Mouse (Mus musculus) spleen, adult 2 months (tissue): Measurements from ENCODE around the gene AU018091. TPM values are rescaled to one million over a fixed set of nuclear protein-coding genes. Genes with fewer than 3 reads are reported as not detected.

ENCODE experiments used
- DNase-seq, 2 experiments: peaks; one replicate each; pipeline versions ENCODE4 v3.0.0 to v3.0.0-alpha.2; 2012 to 2021; ENCODE audit warnings: low spot score in 2 of 2, low read depth in 1 of 2
- H3K27ac ChIP-seq: fragments of 200-500 bp; 2 replicates; pipeline ENCODE4 v1.5.1; 2012; ENCODE audit warnings: low read length, inconsistent platforms; ENCODE audit not compliant: insufficient read depth
- H3K27me3 ChIP-seq: fragments of 200-500 bp; 2 replicates; pipeline ENCODE4 v1.6.1; 2012; ENCODE audit warnings: mild to moderate bottlenecking, moderate library complexity, low read length, inconsistent platforms; ENCODE audit not compliant: control insufficient read depth, insufficient read depth
- H3K36me3 ChIP-seq: fragments of 200-500 bp; 2 replicates; pipeline ENCODE4 v1.6.1; 2012; ENCODE audit warnings: mild to moderate bottlenecking, low read length, inconsistent platforms; ENCODE audit not compliant: control insufficient read depth, insufficient read depth
- H3K4me1 ChIP-seq: fragments of 200-500 bp; 2 replicates; pipeline ENCODE4 v1.6.1; 2011; ENCODE audit warnings: inconsistent platforms; ENCODE audit not compliant: control insufficient read depth, insufficient read depth, insufficient read length
- H3K4me3 ChIP-seq: fragments of 200-500 bp; 2 replicates; pipeline ENCODE4 v1.5.1; 2011; ENCODE audit warnings: mild to moderate bottlenecking, inconsistent platforms; ENCODE audit not compliant: insufficient read depth, insufficient read length; ENCODE audit errors: extremely low read depth
- CTCF ChIP-seq: fragments of 200-500 bp; IDR thresholded peaks from 2 replicates; pipeline ENCODE4 v1.5.1; 2011; ENCODE audit warnings: mild to moderate bottlenecking, inconsistent platforms; ENCODE audit not compliant: insufficient read depth, insufficient read length, insufficient replicate concordance; ENCODE audit errors: extremely low read depth
- POLR2A ChIP-seq: fragments of 200-500 bp; IDR thresholded peaks from 2 replicates; pipeline ENCODE4 v1.6.1; 2011; ENCODE audit warnings: low read depth, low read length, inconsistent platforms
- WGBS: fragments of 180-500 bp; shearing (Covaris S2); methylation state at CpG from one replicate; pipeline ENCODE4 v1.1.7; 2018; 5-methylcytosine and 5-hydroxymethylcytosine counted together
- polyA plus RNA-seq: library from polyadenylated mRNA; depleted of rRNA; stranded (reverse); fragments of >200 nt; gene quantifications from 2 replicates; pipeline ENCODE4 v1.2.3, GENCODE M21; 2012; rRNA removed

The AU018091 gene
- 0.02 TPM in 1 of 2 replicates, not detected in the other for polyA plus RNA-seq

DNA sequence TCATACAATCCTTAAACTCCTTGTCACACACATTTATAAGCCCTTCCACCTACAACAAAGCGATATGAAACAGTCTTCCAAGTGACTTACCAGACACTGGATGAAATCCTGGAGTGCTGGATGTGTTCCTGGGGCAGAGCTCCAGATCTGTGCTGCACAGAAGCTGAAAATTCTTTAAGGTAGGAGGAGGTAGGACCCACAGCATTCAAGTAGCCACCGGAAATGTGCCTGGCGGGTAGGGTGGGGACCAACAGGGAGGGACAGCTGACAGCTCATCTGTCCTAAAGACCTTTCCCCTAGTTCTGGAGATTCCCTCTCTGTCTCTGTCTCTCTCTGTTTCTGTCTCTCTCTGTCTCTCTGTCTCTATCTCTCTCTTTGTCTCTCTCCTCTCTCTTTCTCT, at the start of gene AU018091:
TSS of gene AU018091 (minus strand) at position 279 of the 400 bp plus-strand sequence.
- Histone ChIP-seq H3K27ac (no peak within 1 kb of the TSS), H3K4me1 (no peaks in the 10 kb centered on the region), H3K4me3 (no peak within 1 kb of the TSS), H3K27me3 (no peaks in the 10 kb centered on the region), H3K36me3 (no peaks in the 10 kb centered on the region)
- WGBS: 86% methylated on average over 3 of the region's 3 CpGs
- TF ChIP-seq POLR2A (no peak), CTCF (no peak)
- no peak for DNase-seq

DNA sequence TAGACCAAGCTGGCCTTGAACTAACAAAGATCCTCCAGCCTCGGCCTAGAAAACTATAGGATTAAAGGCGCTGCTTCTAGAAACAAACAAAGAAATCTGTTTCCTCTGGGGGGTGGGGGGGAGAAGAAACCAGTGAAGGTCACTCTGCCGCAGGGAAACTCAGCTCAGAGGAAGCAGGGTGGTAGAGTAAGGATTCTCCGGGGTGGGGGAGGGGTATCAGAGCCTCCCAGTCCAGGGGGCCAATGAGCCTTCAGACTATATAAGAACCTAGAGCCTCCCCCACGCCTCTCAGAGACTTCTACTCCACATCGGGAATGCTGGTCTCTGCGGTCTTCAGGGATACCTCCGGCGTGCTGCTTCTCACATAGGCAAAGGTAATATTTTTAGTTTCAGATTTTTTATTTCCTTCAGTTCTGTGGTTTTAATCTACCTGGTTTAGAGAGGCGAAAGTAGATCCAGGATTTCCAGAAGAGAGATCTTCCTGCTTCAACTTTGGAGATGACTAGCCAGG, 48.6 kb upstream of the AU018091 start:
- no peaks in the 10 kb centered on the region for H3K27me3 ChIP-seq
- no peak for DNase-seq
- H3K27ac ChIP-seq: no peak overlapping the region
- H3K4me1 ChIP-seq: no peaks in the 10 kb centered on the region
- H3K36me3 ChIP-seq: no peaks in the 10 kb centered on the region
- TF ChIP-seq POLR2A: no peak
- no peak for TF ChIP-seq CTCF
- no peak overlapping the region for H3K4me3 ChIP-seq
- 36% methylated on average over 10 of the region's 10 CpGs for WGBS

DNA sequence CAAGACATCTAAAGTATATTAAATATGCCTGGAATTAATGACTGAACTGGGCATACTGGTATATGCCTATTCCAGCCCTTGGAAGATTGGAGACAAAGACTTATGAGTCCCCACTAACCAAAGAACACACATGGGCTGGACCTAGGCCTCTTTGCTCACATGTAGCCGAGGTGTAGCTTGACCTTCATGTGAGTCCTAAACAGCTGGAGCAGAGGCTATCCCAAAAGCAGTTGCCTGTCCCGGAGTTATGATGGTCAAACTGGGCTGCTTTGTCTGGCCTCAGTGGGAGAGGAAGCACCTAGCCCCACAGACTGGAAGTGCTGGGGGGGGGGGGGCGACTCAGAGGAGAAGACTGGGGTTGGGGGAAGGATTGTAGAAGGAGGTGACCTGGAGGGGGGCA, 47.3 kb upstream of the AU018091 start:
- 81% methylated on average over 3 of the region's 3 CpGs for WGBS
- H3K4me3 ChIP-seq: no peak overlapping the region
- H3K27me3 ChIP-seq: no peaks in the 10 kb centered on the region
- no peaks in the 10 kb centered on the region for H3K4me1 ChIP-seq
- no peaks in the 10 kb centered on the region for H3K36me3 ChIP-seq
- no peak for DNase-seq
- no peak overlapping the region for H3K27ac ChIP-seq
- TF ChIP-seq POLR2A (no peak), CTCF (no peak)

DNA sequence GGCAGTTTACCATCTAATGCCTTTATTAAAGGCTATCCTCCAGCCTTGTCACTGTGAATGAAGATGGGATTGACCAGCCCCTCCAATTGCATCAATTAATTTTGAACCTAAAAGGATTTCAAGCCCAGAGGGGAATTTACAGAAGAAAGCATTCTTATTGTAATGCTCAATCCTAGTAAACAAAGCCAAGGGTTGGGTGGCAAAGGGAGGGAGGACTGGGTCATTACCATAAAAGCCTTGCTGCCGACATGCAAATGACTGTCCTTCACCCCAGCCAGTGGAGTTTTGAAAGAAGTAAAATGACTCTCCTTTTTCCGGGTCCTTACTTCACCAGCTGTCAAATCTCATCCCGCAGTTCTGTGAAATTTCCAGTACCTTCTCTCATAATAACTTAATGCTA, 44.6 kb upstream of the AU018091 start:
- DNase-seq: no peak
- Histone ChIP-seq H3K27ac (no peak overlapping the region), H3K4me3 (no peak overlapping the region), H3K36me3 (no peaks in the 10 kb centered on the region), H3K27me3 (no peaks in the 10 kb centered on the region), H3K4me1 (no peaks in the 10 kb centered on the region)
- no peak for TF ChIP-seq CTCF
- no peak for TF ChIP-seq POLR2A
- WGBS: 59% methylated on average over 3 of the region's 3 CpGs

DNA sequence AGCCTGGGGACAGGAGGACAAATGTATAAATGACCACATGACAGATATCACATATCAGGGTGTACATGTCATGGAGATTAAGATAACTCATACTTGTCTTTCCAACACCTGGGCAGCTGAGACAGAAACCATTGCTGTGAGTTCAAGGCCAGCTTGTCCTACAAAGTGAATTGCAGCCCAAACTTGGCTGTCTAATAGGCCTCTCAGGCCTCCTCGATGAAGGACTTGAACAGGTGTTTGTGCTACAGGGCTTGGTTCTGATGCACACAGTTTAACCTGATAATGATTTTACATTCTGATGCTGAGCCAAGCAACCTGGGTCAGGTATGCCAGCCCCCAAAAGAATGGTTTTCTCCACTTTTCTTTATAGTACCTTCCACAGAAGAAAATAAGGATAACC, 44.2 kb upstream of the AU018091 start:
- WGBS: 72% methylated on average over 1 of the region's 1 CpGs
- H3K27me3 ChIP-seq: no peaks in the 10 kb centered on the region
- no peaks in the 10 kb centered on the region for H3K4me1 ChIP-seq
- no peak for DNase-seq
- H3K27ac ChIP-seq: no peak overlapping the region
- H3K36me3 ChIP-seq: no peaks in the 10 kb centered on the region
- TF ChIP-seq CTCF (no peak), POLR2A (no peak)
- no peak overlapping the region for H3K4me3 ChIP-seq

DNA sequence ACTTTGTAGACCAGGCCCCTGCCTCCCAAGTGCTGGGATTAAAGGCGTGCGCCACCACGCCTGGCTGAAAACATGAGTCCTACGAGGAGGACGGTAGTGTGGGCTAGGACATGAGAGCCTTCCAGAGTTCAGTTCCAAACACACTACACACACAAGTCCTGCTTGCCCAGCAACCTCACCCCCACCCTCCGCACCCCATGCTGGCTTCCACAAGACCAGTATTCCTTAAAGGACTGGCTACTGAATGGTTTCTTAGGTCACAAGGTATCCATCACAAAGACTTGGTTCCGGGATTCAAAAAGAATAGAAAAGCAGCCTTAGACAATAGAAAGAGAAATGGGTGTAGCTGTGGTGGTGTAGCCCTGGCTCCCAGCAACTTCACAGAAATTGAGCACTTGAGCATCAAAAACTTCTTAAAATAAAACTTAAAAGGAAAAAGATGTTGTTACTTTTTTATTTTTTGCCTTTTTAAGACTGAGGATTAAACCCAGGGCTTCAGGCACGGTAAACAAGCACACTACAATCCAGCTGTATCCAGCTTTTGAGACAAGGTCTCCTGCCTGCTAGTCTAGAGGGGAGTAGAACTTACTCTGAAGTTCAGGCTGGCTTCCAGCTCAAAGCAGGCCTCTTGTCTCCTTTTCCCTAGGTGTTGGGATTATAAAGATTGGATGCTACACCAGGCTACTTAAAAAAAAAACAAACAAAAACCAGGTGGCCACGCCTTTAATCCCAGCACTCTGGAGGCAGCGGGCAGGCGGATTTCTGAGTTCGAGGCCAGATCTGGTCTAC, 43.2 kb upstream of the AU018091 start:
- no peak overlapping the region for H3K27ac ChIP-seq
- 85% methylated on average over 12 of the region's 12 CpGs for WGBS
- no peak for TF ChIP-seq CTCF
- no peak for TF ChIP-seq POLR2A
- no peaks in the 10 kb centered on the region for H3K36me3 ChIP-seq
- no peak overlapping the region for H3K4me3 ChIP-seq
- no peaks in the 10 kb centered on the region for H3K27me3 ChIP-seq
- H3K4me1 ChIP-seq: no peaks in the 10 kb centered on the region
- no peak for DNase-seq

DNA sequence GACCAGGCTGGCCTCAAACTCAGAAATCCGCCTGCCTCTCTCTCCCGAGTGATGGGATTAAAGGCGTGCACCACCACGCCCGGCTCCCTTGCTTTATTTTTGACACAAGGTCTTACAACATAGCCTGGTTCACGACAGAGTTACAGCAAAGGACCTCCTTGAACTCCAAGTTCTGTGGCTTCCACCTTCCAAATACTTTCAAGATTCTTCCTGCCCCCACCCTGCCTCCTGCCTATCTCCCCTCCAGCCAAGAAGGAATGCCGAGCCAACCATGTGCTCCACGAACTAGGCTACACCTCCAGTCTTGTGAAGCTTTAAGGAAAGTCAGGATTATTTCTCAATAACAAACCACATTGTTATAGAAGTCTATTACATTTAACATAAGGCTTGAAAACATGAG, 42.5 kb upstream of the AU018091 start:
- Histone ChIP-seq H3K27me3 (no peaks in the 10 kb centered on the region), H3K4me3 (no peak overlapping the region), H3K4me1 (no peaks in the 10 kb centered on the region), H3K27ac (no peak overlapping the region), H3K36me3 (no peaks in the 10 kb centered on the region)
- no peak for DNase-seq
- 81% methylated on average over 8 of the region's 8 CpGs for WGBS
- TF ChIP-seq POLR2A (no peak), CTCF (no peak)
